Mouse (Mus musculus) kidney, embryonic 14.5 days (tissue): ENCODE measurements around the gene Pitpna. TPM values are rescaled to one million over a fixed set of nuclear protein-coding genes. Genes with fewer than 3 reads are reported as not detected.
"Not testable (repeated sequence)": the region's sequence is repeated elsewhere in the genome, so short reads cannot be mapped to it uniquely, and the experiment has no call there.

Source experiments
- ATAC-seq: fragments of 200-750 bp; cut with Nextera tagmentation; 2 replicates; pipeline ENCODE4 v1.8.0; 2017; ENCODE audit warnings: moderate number of reproducible peaks, mild to moderate bottlenecking, moderate TSS enrichment, moderate library complexity; ENCODE audit not compliant: low FRiP score, low TSS enrichment
- H3K27ac ChIP-seq: fragments of 300-500 bp; sonication (generic); 2 replicates; pipeline ENCODE4 v1.5.1; 2014; ENCODE audit warnings: low read depth, mild to moderate bottlenecking, low read length, moderate library complexity, mixed read lengths
- H3K27me3 ChIP-seq: fragments of 300-500 bp; sonication (generic); 2 replicates; pipeline ENCODE4 v1.6.1; 2014; ENCODE audit warnings: mild to moderate bottlenecking, low read length; ENCODE audit not compliant: control insufficient read depth, insufficient read depth
- H3K36me3 ChIP-seq: fragments of 300-500 bp; sonication (generic); 2 replicates; pipeline ENCODE4 v1.6.1; 2014; ENCODE audit warnings: low read length, mixed read lengths; ENCODE audit not compliant: control insufficient read depth, insufficient read depth
- H3K4me1 ChIP-seq: fragments of 300-500 bp; sonication (generic); 2 replicates; pipeline ENCODE4 v1.6.1; 2014; ENCODE audit warnings: low read length, mixed read lengths; ENCODE audit not compliant: control insufficient read depth, insufficient read depth
- H3K4me2 ChIP-seq: fragments of 300-500 bp; sonication (generic); replicated peaks from 2 replicates; pipeline ENCODE4 v1.6.1; 2014; ENCODE audit warnings: low read depth, mild to moderate bottlenecking, low read length
- H3K4me3 ChIP-seq: fragments of 300-500 bp; sonication (generic); 2 replicates; pipeline ENCODE4 v1.5.1; 2014; ENCODE audit warnings: mild to moderate bottlenecking, low read length
- H3K9ac ChIP-seq: fragments of 300-500 bp; sonication (generic); 2 replicates; pipeline ENCODE4 v1.6.1; 2014; ENCODE audit warnings: low read depth, mild to moderate bottlenecking, low read length, moderate library complexity
- H3K9me3 ChIP-seq: fragments of 300-500 bp; sonication (generic); 2 replicates; pipeline ENCODE4 v1.6.1; 2016; ENCODE audit warnings: low read length; ENCODE audit not compliant: control insufficient read depth
- WGBS: fragments of 180-500 bp; shearing (Covaris S2); extraction: QIAGEN DNeasy Blood & Tissue Kit; methylation state at CpG from one replicate; pipeline ENCODE4 v1.1.7; 2014; 5-methylcytosine and 5-hydroxymethylcytosine counted together
- polyA plus RNA-seq: library from polyadenylated mRNA; unstranded; fragments of >200 nt; fragmentation: Nextera tagmentation; extraction: Ambion mirVana; gene quantifications from 2 replicates; pipeline ENCODE4 v1.2.1, GENCODE M21; 2014

Gene Pitpna
- polyA plus RNA-seq, 1 experiment from 2014 or later = 99.5 TPM

DNA sequence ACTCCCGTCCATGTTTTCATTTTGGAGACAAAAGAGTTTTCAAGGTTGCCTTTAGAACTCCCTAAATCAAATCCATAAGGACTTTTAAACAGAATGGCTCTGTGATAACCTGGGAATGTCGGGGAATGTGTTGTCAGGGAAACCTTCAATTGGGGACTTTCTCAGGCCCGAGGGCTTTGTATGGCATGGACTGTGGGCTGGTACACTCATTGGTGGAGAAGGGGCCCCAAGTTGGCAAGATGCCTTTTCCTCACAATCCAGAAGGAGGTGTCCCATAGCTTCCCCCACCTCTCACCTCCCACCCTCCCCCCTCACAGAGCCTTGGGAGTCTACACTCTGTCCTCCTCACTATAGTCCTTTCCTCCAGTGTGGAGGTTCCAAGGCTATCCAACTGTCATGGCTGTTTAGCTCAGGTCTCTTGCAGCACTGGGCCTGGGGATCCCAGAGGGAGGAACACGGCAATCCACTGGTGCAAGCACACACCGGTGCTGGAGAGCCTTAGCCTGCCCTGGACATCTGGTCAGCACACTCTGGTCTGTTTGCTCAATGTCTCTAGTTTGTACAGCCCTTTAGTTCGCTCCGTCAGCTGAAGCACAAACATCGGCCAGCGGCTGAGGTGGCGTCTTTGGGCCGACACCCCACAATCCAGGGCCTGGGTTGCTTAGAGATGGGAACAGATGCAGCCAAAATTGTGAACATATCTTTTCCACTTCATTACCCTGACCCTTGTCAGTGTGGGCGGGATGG, 37.5 kb upstream of the Pitpna start:
- H3K4me1 ChIP-seq = peaks cover 35% of the 10 kb centered on the region
- H3K9ac ChIP-seq = no peak overlapping the region
- no peaks in the 10 kb centered on the region for H3K27me3 ChIP-seq
- H3K4me3 ChIP-seq = no peak overlapping the region
- WGBS = 73% methylated on average over 12 of the region's 12 CpGs
- H3K9me3 ChIP-seq = no peaks in the 10 kb centered on the region
- no peaks in the 10 kb centered on the region for H3K36me3 ChIP-seq
- H3K4me2 ChIP-seq = no peak overlapping the region
- ATAC-seq = no peak
- no peak overlapping the region for H3K27ac ChIP-seq

DNA sequence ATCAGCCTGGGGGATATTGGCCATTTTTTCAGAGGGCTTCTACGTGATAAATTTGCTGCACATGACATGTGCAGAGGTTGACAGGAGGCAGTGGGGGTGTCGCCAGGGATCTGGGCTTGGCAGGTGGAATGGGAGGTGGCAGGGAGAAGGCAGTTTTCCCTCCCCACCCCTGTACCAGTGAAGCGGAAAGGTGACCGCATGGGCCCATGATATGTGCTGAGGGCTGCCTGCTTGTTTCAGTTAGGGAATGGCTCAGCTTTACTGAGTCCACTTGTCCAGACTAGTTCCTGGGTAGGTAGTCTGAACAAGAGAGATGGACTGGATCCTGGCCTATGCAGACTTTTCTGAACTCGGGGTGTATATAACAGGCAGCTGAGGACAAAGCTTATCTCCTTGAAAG, 36.6 kb upstream of the Pitpna start:
- 67% methylated on average over 5 of the region's 5 CpGs for WGBS
- Histone ChIP-seq H3K27ac (no peak overlapping the region), H3K36me3 (no peaks in the 10 kb centered on the region), H3K9me3 (no peaks in the 10 kb centered on the region), H3K4me2 (no peak overlapping the region), H3K9ac (no peak overlapping the region), H3K4me3 (no peak overlapping the region), H3K4me1 (peaks cover 35% of the 10 kb centered on the region), H3K27me3 (no peaks in the 10 kb centered on the region)
- ATAC-seq = peak; percentile 37; the same call in 1 of the 2 replicates

DNA sequence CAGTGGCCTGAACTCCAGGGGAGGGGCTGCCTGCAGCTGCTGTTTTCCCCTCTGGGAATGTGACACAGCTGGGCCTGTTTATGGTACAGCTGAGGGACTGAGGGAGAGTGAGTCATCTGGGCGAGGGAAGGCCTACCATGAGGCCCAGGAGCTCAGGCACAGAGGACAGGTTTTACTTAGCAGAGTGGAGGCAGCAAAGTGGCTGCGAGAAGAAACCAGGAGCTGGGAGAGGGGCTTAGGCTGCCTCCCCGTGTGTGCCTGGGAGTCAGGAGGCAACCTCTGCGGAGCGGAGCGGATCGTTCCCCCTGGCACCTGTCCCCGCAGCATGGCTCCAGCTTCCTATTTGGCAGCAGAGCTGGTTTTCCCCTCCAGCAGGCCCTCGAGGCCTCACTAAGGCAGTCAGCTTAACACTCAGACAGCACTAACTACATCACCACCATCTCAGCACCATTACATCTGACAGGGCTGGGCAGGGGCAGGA, 35.9 kb upstream of the Pitpna start:
- H3K9ac ChIP-seq = peak overlapping the region; percentile 9; the same call in 1 of the 2 replicates
- H3K27ac ChIP-seq = no peak overlapping the region
- H3K9me3 ChIP-seq = no peaks in the 10 kb centered on the region
- peaks cover 37% of the 10 kb centered on the region for H3K4me1 ChIP-seq
- WGBS = 66% methylated on average over 9 of the region's 9 CpGs
- H3K36me3 ChIP-seq = no peaks in the 10 kb centered on the region
- no peak for ATAC-seq
- H3K27me3 ChIP-seq = no peaks in the 10 kb centered on the region
- no peak overlapping the region for H3K4me2 ChIP-seq
- no peak overlapping the region for H3K4me3 ChIP-seq

DNA sequence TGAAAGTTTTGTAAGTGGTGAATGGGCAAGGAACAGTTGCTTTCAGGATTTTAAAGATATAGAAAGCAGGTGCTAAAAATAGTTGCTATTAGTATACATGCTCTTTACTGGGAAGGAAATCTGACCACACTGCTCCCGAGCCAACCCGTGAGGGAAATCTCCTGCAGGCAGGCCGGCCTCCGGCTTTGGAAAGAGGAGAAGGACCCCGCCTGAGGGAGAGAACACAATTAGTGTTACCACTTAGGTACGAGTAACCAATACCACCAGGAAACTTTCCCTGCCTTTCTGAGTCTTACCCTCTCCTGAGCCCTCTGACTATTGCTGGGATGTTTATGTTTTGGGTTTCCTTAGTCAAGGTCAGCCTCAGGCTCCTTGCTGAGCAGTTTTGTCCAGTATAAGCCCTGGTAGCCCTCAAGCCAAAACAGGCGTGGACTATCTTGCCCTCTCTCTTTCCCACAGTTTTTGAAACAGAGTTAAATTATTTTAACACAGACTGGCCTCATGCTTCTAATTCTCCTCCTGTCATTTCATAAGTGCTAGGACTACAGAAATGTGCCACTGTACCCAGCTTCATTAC, 34.9 kb upstream of the Pitpna start:
- no peaks in the 10 kb centered on the region for H3K9me3 ChIP-seq
- peaks cover 41% of the 10 kb centered on the region for H3K4me1 ChIP-seq
- no peak for ATAC-seq
- H3K36me3 ChIP-seq = no peaks in the 10 kb centered on the region
- H3K4me2 ChIP-seq = no peak overlapping the region
- no peak overlapping the region for H3K27ac ChIP-seq
- H3K9ac ChIP-seq = no peak overlapping the region
- no peaks in the 10 kb centered on the region for H3K27me3 ChIP-seq
- H3K4me3 ChIP-seq = no peak overlapping the region
- 24% methylated on average over 7 of the region's 7 CpGs for WGBS

DNA sequence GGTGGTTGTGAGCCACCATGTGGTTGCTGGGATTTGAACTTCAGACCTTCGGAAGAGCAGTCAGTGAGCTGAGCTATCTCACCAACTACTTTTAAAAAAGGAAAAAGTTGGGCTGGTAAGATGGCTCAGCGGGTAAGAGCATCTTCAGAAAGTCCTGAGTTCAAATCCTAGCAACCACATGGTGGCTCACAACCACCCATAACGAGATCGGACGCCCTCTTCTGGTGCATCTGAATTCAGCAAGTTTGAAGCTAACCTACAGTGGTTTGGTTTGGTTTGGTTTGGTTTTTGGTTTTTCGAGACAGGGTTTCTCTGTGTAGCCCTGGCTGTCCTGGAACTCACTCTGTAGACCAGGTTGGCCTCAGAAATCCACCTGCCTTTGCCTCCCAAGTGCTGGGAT, 31.9 kb upstream of the Pitpna start:
- WGBS = 96% methylated on average over 6 of the region's 6 CpGs
- not testable (repeated sequence) for H3K9me3 ChIP-seq, H3K4me2 ChIP-seq, H3K9ac ChIP-seq, H3K4me3 ChIP-seq, ATAC-seq, H3K27ac ChIP-seq, H3K27me3 ChIP-seq, H3K36me3 ChIP-seq
- H3K4me1 ChIP-seq = peaks cover 22% of the 10 kb centered on the region

DNA sequence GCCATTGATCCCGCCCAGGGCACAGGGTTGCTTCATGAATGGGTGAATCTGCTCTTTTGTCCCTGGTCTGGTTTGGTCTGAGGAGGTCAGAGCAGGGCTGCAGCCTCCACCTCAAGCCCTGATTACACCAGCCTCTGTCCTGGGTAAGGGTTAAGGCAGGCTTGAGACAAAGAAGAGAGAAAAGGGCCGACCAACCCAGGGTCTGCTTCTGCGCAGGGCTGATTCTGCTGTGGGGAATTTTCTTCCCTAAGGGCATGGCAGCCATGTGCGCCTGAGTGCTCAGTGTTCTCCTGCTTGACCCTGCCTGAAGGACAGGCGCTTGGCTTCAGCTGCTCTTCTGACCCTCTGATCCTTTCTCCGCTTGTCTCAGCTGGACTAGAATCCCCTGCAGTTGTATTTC, 30.8 kb upstream of the Pitpna start:
- Histone ChIP-seq H3K4me1 (peaks cover 10% of the 10 kb centered on the region), H3K4me3 (no peak overlapping the region), H3K27ac (no peak overlapping the region), H3K27me3 (no peaks in the 10 kb centered on the region), H3K9ac (no peak overlapping the region), H3K9me3 (no peaks in the 10 kb centered on the region), H3K36me3 (no peaks in the 10 kb centered on the region; the same call in 1 of the 2 replicates), H3K4me2 (no peak overlapping the region)
- ATAC-seq = no peak
- 84% methylated on average over 6 of the region's 6 CpGs for WGBS

DNA sequence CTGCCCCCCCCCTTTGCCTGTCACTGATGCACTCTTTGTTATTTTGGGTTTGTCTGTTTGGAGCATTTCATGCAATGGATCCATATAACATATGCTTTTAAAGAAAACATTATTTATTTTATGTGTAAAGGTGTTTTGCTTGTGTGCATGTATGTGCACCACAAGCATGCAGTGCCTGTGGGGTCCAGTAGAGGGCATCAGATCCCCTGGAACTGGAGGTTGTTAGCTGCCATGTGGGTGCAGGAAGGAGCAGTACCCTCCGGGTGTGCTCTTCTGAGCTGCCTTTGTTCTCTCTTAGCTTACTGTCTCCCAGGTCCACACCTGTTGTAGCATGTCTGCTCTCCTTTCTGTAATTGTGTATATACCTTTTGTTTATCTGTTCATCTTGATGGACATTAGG, 29.8 kb upstream of the Pitpna start:
- H3K36me3 ChIP-seq = no peaks in the 10 kb centered on the region; the same call in 1 of the 2 replicates
- WGBS = 91% methylated on average over 1 of the region's 1 CpGs
- no peak for ATAC-seq
- H3K9ac ChIP-seq = no peak overlapping the region
- no peak overlapping the region for H3K4me3 ChIP-seq
- H3K9me3 ChIP-seq = no peaks in the 10 kb centered on the region
- H3K4me1 ChIP-seq = peaks cover 6% of the 10 kb centered on the region; the same call in 1 of the 2 replicates
- no peak overlapping the region for H3K27ac ChIP-seq
- H3K27me3 ChIP-seq = no peaks in the 10 kb centered on the region
- no peak overlapping the region for H3K4me2 ChIP-seq

DNA sequence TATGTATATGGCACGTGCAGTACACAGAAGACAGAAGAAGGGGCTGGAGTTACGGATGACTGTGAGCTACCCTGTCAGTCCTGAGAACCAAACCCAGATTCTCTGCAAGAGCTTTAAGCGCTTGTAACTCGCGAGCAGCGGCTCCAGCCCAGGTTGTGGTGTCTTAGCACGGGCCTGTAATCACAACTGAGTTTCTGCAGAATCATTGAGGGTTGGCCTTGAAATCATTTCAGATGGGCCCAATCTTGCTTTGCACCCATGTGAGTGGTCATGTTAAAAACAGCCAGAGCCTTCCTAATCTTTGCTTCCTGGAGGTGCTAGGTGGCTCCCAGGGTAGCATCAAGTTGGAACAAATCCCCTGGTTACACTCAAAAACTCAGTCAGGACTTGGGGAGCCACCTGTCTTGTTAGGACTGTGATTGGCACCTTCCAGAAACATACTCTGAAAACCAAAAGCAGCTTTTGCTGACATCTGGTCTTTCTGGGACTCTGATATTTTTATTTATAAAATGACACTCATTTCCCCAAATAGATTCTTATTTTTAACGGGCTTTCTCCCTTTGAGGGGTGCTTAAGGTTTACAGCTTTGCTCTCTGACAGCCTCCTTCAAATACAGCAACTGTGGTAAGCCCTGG, 27.9 kb upstream of the Pitpna start:
- ATAC-seq = no peak
- Histone ChIP-seq H3K9ac (no peak overlapping the region), H3K4me1 (0 out of 2 replicates have a peak, but pooled peaks cover 5% of the 10 kb centered on the region), H3K36me3 (no peaks in the 10 kb centered on the region; the same call in 1 of the 2 replicates), H3K4me3 (no peak overlapping the region), H3K9me3 (no peaks in the 10 kb centered on the region), H3K4me2 (no peak overlapping the region), H3K27ac (no peak overlapping the region), H3K27me3 (no peaks in the 10 kb centered on the region)
- 89% methylated on average over 8 of the region's 8 CpGs for WGBS
